Mouse (Mus musculus): ENCODE data around the gene Med17. TPM values are rescaled to one million over a fixed set of nuclear protein-coding genes. Genes with fewer than 3 reads are reported as not detected.
"Not testable (repeated sequence)": the region's sequence is repeated elsewhere in the genome, so short reads cannot be mapped to it uniquely, and the experiment has no call there.

Med17 gene
- 43.4 and 46.7 TPM in 2 replicates for polyA plus RNA-seq (2016; fragmentation: Nextera tagmentation; extraction: Ambion mirVana)

DNA sequence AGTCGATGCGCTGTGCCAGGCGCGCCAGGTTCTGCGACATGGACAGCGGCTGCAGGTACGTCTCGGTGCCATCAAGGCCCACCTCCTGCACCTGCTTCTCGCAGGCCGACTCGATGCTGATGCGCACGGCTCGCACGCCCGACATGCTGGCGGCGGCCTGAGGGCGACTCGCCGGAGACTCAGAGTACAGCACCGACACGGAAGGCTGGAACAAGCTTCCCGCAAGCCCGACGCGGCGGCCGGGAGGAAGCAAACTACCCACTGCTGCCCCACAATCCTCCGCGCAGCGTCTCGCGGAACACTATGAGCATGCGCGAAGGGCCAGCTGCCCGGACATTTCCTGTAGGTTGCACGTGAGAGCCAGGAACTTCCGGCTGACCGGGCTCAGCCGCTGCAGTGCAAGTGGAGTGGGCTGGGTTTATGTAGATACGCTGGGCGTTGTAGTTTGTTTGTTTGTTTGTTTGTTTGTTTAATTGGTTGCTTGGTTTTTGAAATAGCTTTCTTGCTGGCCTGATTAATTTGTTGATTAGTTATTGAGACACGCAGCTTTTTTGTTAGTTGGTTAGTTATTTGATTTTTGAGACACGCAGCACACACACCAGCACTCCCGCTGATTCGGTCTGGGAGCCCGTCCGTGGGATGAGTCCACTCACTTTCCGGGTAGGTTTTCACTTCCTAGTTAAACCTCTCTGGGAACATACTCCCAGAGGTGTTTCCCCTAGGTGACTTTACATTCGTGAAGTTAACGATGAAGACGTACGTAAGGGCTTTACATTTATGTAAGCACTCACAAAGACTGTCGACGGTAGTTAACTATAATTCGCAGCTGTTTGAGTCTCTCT lies at the start of gene Med17:
TSS of gene Med17 (minus strand) at position 283 of the 842 bp plus-strand sequence.
- 1% methylated on average over 57 of the region's 57 CpGs for WGBS

DNA sequence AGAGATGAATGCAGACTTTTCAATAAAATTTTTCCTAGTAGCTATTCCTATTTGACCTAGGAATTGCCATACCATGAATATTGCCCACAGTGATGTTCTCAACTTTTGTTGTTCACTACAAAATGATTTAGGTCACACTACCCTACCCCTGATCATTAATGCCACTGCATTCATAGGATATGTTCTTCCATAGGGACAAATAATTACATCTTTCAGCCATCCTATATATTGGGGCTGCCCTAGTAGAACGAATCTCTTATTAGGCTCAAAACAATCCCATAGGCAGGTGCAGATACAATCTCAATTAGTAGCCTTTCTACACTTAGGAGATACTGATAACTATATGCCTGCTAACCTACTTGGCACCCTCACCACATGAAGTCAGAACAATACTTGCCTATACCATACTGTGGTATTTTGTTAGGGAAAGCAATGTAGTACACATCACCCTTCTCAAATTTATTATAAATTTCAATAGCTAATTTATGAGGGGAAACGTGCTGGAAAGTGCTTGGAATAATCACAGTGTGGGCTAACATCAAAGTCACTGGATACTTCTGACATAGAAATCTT lies 38.5 kb upstream of the Med17 start:
- no peak for ATAC-seq (ENCODE audit: low FRiP score, low read depth)
- Histone ChIP-seq H3K4me2 (replicated peaks) (no peak overlapping the region), H3K4me1 (no peaks in the 10 kb centered on the region), H3K9ac (no peak overlapping the region), H3K4me3 (no peak overlapping the region), H3K36me3 (peaks cover 64% of the 10 kb centered on the region), H3K27me3 (replicated peaks) (no peaks in the 10 kb centered on the region), H3K27ac (no peak overlapping the region), H3K9me3 (no peaks in the 10 kb centered on the region)
- 82% methylated on average over 2 of the region's 2 CpGs for WGBS

More for the DNA sequence above, at the start of gene Med17:
- Histone ChIP-seq H3K27ac (peak within 1 kb of the TSS; percentile 71), H3K4me2 (replicated peaks) (peak within 1 kb of the TSS; percentile 79), H3K4me1 (peaks cover 15% of the 10 kb centered on the region), H3K9me3 (no peaks in the 10 kb centered on the region), H3K9ac (peak within 1 kb of the TSS; percentile 95), H3K27me3 (replicated peaks) (no peaks in the 10 kb centered on the region), H3K36me3 (peaks cover 14% of the 10 kb centered on the region), H3K4me3 (peak within 1 kb of the TSS; percentile 96)
- peak; percentile 98 for ATAC-seq (ENCODE audit: low FRiP score, low read depth)

DNA sequence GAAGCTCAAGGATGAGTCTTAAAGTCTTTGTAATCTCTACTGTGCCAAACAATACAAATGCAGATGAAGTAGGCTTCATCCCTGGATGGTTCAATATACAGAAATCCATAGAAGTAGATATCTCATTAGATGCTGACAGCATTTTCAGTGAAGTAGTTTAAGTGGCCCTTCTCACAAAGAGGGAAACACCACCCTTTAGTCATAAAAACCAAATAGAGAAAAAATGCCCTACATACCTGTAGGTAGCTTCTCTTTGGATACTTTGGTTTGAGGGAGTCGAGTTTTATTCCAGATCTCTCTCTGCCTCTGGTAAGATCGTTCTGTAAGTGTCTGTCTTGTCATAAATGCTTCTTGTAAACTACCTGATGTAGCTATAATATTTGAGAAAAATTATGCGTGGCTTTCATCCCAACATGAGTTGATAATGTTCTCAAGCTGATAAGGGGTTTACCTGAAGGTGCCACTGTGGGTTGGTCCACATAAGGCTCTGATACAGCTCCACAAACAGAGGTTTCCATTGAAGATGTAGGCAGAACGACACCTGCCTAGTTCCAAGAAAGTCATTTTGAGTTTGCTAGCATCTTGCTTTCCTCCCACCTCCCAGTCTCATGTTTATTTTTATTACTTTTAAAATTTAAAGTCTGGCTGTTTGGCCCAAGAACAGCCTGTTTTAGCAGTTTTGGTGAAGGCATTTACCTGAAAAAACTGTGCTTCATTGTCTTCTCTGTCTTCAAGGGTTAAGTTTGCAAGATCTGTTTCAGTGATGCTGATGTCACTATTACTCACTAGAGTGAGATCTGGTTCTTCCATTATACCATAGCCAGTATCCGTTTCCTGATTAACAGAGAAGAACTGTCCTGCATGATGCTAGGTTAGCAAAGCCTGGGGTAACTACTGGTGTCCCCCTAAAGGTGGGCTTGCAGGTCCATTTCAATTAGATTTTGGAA lies 37.8 kb upstream of the Med17 start:
- no peak overlapping the region for H3K4me2 ChIP-seq (replicated peaks)
- H3K9ac ChIP-seq: no peak overlapping the region
- no peaks in the 10 kb centered on the region for H3K4me1 ChIP-seq
- no peak for ATAC-seq (ENCODE audit: low FRiP score, low read depth)
- 61% methylated on average over 5 of the region's 5 CpGs for WGBS
- H3K27me3 ChIP-seq (replicated peaks): no peaks in the 10 kb centered on the region
- H3K36me3 ChIP-seq: peaks cover 63% of the 10 kb centered on the region
- no peak overlapping the region for H3K27ac ChIP-seq
- H3K9me3 ChIP-seq: no peaks in the 10 kb centered on the region
- H3K4me3 ChIP-seq: no peak overlapping the region

DNA sequence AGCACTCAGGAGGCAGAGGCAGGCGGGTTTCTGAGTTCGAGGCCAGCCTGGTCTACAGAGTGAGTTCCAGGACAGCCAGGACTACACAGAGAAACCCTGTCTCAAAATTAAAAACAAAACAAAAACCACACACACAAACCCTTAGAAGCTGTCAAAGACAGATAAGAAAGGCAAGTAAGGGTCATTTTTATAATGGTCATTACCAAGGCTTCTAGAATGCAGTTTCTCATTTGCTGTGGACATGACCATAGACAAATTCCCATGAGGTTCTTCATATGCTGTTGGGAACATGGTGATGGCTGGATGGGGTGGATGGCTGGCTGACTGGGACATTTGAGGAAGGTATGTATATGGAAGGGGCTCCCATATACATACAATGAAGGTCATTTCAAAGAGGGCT lies 36.6 kb upstream of the Med17 start:
- H3K4me3 ChIP-seq; H3K27ac ChIP-seq; H3K27me3 ChIP-seq (replicated peaks); H3K4me2 ChIP-seq (replicated peaks); H3K9ac ChIP-seq; H3K9me3 ChIP-seq; H3K4me1 ChIP-seq: not testable (repeated sequence)
- ATAC-seq (ENCODE audit: low FRiP score, low read depth): peak; percentile 44; the same call in 1 of the 2 replicates
- H3K36me3 ChIP-seq: peaks cover 61% of the 10 kb centered on the region
- 100% methylated on average over 2 of the region's 2 CpGs for WGBS

DNA sequence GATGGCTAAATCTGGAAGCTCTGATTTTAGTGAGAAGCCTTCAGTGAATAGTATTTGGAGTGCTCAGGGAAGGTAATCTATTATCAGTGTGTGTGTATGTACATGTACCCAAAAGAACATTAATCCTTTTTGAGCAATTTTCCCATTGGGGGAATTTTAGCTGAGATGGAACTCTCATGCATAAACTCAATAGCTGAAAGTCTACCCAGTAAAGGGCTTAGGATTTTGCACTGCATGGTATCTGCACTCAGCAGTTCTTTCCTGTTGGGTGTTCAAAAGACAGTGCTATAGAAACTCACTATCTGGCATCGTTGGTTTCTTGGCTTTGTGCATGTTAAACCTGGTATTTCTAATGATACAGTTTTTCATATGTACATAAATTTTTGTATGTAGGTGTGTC lies 34.9 kb upstream of the Med17 start:
- peaks cover 68% of the 10 kb centered on the region for H3K36me3 ChIP-seq
- H3K9ac ChIP-seq: no peak overlapping the region
- H3K4me2 ChIP-seq (replicated peaks): no peak overlapping the region
- WGBS: 97% methylated on average over 1 of the region's 1 CpGs
- no peak overlapping the region for H3K27ac ChIP-seq
- H3K4me3 ChIP-seq: no peak overlapping the region
- no peaks in the 10 kb centered on the region for H3K27me3 ChIP-seq (replicated peaks)
- H3K9me3 ChIP-seq: no peaks in the 10 kb centered on the region
- no peak for ATAC-seq (ENCODE audit: low FRiP score, low read depth)
- H3K4me1 ChIP-seq: no peaks in the 10 kb centered on the region

DNA sequence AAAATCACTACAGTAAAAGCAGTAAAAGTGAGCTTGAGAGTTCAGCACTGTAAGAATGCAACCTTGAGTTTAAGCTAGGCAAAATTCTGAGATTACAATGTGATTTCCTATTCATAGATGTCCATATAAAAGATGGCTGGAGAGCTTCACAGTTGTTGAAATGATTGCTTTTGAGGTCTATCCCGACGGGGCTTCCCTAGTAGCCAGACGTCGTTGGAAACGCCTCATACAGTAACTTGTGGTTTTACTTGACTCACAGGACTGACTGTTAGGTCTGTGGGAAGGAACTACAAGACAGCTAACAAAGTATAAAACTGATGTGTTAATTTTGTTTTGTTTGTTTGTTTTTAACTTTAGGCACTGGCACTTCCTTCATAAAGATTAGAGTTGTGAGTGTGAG lies 33.9 kb upstream of the Med17 start:
- Histone ChIP-seq H3K4me1 (peaks cover 6% of the 10 kb centered on the region; the same call in 1 of the 2 replicates), H3K9ac (no peak overlapping the region), H3K27ac (no peak overlapping the region), H3K4me3 (no peak overlapping the region), H3K27me3 (replicated peaks) (no peaks in the 10 kb centered on the region), H3K9me3 (no peaks in the 10 kb centered on the region), H3K36me3 (peaks cover 77% of the 10 kb centered on the region), H3K4me2 (replicated peaks) (no peak overlapping the region)
- WGBS: 92% methylated on average over 5 of the region's 5 CpGs
- ATAC-seq (ENCODE audit: low FRiP score, low read depth): no peak

DNA sequence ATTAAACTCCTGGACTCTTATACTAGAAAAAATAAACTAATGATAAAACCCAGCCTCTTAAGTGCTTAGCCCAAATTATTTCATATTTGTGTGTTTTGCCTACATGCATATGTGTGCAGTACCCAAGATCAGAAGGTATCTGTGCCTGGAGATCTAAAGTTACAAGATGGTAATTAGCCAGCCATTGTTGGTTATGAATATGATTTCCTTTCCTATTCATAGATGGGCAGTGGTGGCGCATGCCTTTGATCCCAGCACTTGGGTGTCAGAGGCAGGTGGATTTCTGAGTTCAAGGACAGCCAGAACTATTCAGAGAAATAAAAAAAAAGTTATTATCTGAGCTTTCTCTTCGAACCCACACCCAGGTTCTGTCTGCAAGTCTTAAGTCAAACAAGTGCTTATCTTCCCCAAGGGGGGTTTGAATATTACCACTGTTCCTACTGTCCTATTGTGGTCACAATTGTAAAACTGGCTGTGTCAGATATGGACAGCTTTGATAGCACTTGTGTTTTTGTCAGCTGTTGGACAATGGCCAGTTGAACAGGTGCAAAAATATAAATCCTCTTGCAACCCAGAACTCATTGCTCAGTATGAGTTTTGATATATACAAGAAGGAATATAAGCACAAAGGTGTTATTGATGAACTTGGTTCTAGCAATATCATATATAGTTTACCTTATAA lies 32.5 kb upstream of the Med17 start:
- no peak overlapping the region for H3K27ac ChIP-seq
- no peak overlapping the region for H3K9ac ChIP-seq
- H3K4me1 ChIP-seq: peaks cover 14% of the 10 kb centered on the region
- ATAC-seq (ENCODE audit: low FRiP score, low read depth): no peak
- no peaks in the 10 kb centered on the region for H3K27me3 ChIP-seq (replicated peaks)
- no peak overlapping the region for H3K4me2 ChIP-seq (replicated peaks)
- WGBS: 93% methylated on average over 2 of the region's 2 CpGs
- H3K36me3 ChIP-seq: peaks cover 71% of the 10 kb centered on the region
- no peak overlapping the region for H3K4me3 ChIP-seq
- H3K9me3 ChIP-seq: no peaks in the 10 kb centered on the region

DNA sequence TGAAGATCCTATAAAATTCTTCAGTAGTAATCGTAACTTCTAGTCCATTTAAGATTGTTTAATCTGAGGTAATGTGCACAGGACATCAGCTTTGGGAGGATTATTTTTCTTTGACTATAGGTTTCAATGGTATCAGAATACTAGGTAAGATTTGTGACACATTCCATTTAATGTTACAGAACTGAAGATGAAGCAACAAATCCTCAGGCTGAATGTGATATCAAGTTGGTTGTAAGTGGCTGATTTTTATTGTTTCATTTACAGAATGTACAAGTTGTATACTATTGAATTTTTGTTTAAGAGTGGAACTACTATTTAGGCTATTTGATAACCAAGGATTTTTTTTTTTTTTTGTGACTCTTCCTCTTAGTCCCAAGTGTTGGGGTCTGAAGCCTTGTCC lies 30.4 kb upstream of the Med17 start:
- Histone ChIP-seq H3K27me3 (replicated peaks) (no peaks in the 10 kb centered on the region), H3K4me1 (peaks cover 20% of the 10 kb centered on the region), H3K9ac (no peak overlapping the region), H3K27ac (no peak overlapping the region), H3K4me3 (no peak overlapping the region), H3K9me3 (no peaks in the 10 kb centered on the region), H3K36me3 (peaks cover 59% of the 10 kb centered on the region), H3K4me2 (replicated peaks) (no peak overlapping the region)
- WGBS: 90% methylated on average over 1 of the region's 1 CpGs
- no peak for ATAC-seq (ENCODE audit: low FRiP score, low read depth)

DNA sequence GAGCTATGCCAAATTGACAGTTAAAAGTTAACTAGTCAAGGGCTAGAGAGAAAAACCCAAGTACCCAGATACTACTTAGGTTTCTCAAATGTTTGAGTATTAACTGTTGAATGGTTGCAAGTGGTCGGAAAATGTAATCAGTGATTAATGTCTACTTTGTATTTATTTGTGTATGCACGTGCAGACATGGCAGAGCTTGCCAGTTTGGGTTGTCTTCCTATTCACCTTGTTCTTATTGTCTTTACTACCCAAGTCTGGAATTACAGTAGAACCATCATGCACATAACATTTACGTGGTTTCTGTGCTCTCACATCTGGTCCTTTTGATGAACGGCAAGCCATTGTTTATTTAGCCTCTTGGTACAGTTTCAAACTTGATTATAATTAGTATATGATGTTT lies 29.7 kb upstream of the Med17 start:
- no peak for ATAC-seq (ENCODE audit: low FRiP score, low read depth)
- Histone ChIP-seq H3K4me2 (replicated peaks) (no peak overlapping the region; the same call in 1 of the 2 replicates), H3K9ac (no peak overlapping the region), H3K4me1 (peaks cover 20% of the 10 kb centered on the region), H3K27ac (no peak overlapping the region), H3K27me3 (replicated peaks) (no peaks in the 10 kb centered on the region), H3K4me3 (no peak overlapping the region), H3K9me3 (no peaks in the 10 kb centered on the region), H3K36me3 (peaks cover 51% of the 10 kb centered on the region)
- 81% methylated on average over 4 of the region's 4 CpGs for WGBS

DNA sequence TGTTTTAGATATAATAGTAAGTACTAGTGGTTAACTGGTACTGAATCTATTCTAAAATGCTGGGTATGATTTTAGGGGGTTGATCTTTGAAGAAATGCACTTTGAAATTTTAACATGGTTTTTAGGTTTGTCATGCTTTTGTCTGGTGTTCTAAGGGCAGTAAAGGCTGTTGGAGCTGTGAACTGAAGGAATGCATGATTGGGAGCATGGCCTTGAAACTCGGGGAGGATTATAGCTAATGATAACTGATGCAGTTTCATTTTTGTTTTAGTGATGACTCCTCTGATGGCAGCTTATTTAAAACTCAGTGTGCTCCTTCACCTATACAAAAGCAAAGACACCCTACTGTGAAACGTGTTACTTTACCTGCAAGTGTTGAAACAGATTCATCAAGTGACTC lies 28.5 kb upstream of the Med17 start:
- Histone ChIP-seq H3K27ac (no peak overlapping the region), H3K4me2 (replicated peaks) (0 out of 2 replicates have a peak overlapping the region, but pooled peaks have one; percentile 16), H3K9me3 (no peaks in the 10 kb centered on the region), H3K27me3 (replicated peaks) (no peaks in the 10 kb centered on the region), H3K4me3 (no peak overlapping the region), H3K4me1 (peaks cover 20% of the 10 kb centered on the region), H3K36me3 (peaks cover 39% of the 10 kb centered on the region), H3K9ac (no peak overlapping the region)
- WGBS: 68% methylated on average over 2 of the region's 2 CpGs
- no peak for ATAC-seq (ENCODE audit: low FRiP score, low read depth)

DNA sequence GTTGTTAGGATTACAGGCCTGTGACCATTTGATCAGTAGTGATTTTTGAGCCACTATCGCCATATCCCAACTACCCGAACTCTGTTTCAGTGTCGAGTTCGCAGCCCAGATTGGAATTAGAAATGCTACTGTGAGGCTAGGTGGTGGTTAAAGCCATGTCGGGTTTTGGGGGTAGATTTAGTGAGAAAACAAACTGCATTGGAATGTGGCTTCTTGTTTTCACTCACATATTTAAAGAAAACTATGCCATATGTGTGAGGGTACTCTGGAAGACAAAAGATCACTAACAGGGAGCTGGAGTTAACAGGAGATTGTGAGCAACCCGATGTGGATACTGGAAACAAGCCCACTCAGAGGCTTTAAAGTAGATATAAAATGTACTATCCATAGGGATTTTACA lies 27.5 kb upstream of the Med17 start:
- Histone ChIP-seq H3K9ac (peak overlapping the region; percentile 95), H3K4me1 (peaks cover 20% of the 10 kb centered on the region), H3K4me3 (peak overlapping the region; percentile 82), H3K27me3 (replicated peaks) (no peaks in the 10 kb centered on the region), H3K4me2 (replicated peaks) (peak overlapping the region; percentile 82), H3K9me3 (no peaks in the 10 kb centered on the region), H3K36me3 (peaks cover 33% of the 10 kb centered on the region), H3K27ac (no peak overlapping the region)
- 12% methylated on average over 6 of the region's 6 CpGs for WGBS
- no peak for ATAC-seq (ENCODE audit: low FRiP score, low read depth)

Data from neural tube, embryonic 12.5 days (tissue).